Mouse (Mus musculus): ENCODE data around the gene Chtf18. TPM values are rescaled to one million over a fixed set of nuclear protein-coding genes. Genes with fewer than 3 reads are reported as not detected.

Chtf18 gene
- polyA plus RNA-seq, 1 experiment from 2014 or later: 11.9 TPM

DNA sequence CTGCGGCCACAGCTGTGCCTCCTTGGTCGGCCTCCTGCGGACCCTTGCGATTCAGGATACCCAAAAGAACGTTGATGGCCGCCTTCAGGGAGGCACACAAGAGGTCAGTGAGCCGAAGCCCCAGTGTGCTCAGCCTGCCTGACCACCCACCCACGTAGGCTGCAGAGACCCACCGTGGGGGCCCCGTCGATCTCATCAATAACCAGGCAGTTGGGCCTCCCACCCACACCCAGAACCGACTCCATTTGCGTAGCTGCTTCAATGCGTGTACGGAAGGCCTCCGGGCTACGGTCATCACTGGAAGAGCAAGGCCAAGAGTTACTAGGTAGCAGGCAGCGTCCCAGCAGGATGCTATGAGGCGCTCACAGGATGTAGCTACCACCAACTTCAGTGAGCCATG lies 3.7 kb downstream of the Chtf18 start:
- Histone ChIP-seq H3K27me3 (ENCODE audit: control insufficient read depth, insufficient read depth, low read length) (no peaks in the 10 kb centered on the region), H3K4me3 (ENCODE audit: low read depth, low read length) (no peak overlapping the region), H3K36me3 (ENCODE audit: control insufficient read depth, insufficient read depth, low read length) (no peaks in the 10 kb centered on the region; the same call in 1 of the 2 replicates), H3K9ac (ENCODE audit: low read depth, low read length) (no peak overlapping the region), H3K9me3 (ENCODE audit: control insufficient read depth, low read length) (no peaks in the 10 kb centered on the region), H3K4me1 (replicated peaks; ENCODE audit: control insufficient read depth, insufficient read depth, low read length) (peaks cover 13% of the 10 kb centered on the region), H3K4me2 (replicated peaks; ENCODE audit: low read depth, low read length) (no peak overlapping the region), H3K27ac (ENCODE audit: low read depth, low read length) (no peak overlapping the region)
- WGBS: 95% methylated on average over 19 of the region's 19 CpGs
- DNase-seq (ENCODE audit: low spot score) (no peak), ATAC-seq (ENCODE audit: low FRiP score) (no peak)

DNA sequence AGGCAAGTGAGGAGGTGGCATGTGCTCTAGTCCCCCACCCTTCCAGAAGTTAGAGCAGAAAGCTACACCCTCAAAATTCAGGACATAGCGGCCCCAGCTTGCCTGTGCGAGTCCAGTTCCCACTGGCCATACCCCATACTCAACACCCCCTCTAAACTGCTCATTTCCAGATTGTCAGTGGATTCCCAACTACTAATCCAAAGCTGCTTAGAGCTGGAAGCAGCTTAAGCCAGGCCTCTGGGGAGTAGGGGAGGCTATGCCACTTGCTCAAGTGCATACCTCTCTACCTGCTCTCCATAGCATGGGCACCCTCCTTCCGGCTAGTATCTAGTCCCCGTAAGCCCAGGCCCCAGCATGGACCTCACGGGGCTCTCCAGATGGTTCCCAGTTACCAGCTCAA lies 5.7 kb downstream of the Chtf18 start:
- Histone ChIP-seq H3K27me3 (ENCODE audit: control insufficient read depth, insufficient read depth, low read length) (peaks cover 12% of the 10 kb centered on the region), H3K4me1 (replicated peaks; ENCODE audit: control insufficient read depth, insufficient read depth, low read length) (peaks cover 4% of the 10 kb centered on the region; the same call in 1 of the 2 replicates), H3K36me3 (ENCODE audit: control insufficient read depth, insufficient read depth, low read length) (no peaks in the 10 kb centered on the region; the same call in 1 of the 2 replicates), H3K4me3 (ENCODE audit: low read depth, low read length) (no peak overlapping the region), H3K4me2 (replicated peaks; ENCODE audit: low read depth, low read length) (no peak overlapping the region), H3K27ac (ENCODE audit: low read depth, low read length) (no peak overlapping the region), H3K9ac (ENCODE audit: low read depth, low read length) (no peak overlapping the region), H3K9me3 (ENCODE audit: control insufficient read depth, low read length) (no peaks in the 10 kb centered on the region)
- DNase-seq (ENCODE audit: low spot score) (no peak), ATAC-seq (ENCODE audit: low FRiP score) (no peak)
- 86% methylated on average over 5 of the region's 5 CpGs for WGBS

GRCm38 (mm10) chr17:25717691-25718090 lies 9.5 kb downstream of the Chtf18 start:
- Histone ChIP-seq H3K4me1 (replicated peaks; ENCODE audit: control insufficient read depth, insufficient read depth, low read length) (peaks cover 4% of the 10 kb centered on the region; the same call in 1 of the 2 replicates), H3K9me3 (ENCODE audit: control insufficient read depth, low read length) (no peaks in the 10 kb centered on the region), H3K4me2 (replicated peaks; ENCODE audit: low read depth, low read length) (peak overlapping the region; percentile 64), H3K4me3 (ENCODE audit: low read depth, low read length) (no peak overlapping the region), H3K36me3 (ENCODE audit: control insufficient read depth, insufficient read depth, low read length) (no peaks in the 10 kb centered on the region; the same call in 1 of the 2 replicates), H3K9ac (ENCODE audit: low read depth, low read length) (no peak overlapping the region), H3K27me3 (ENCODE audit: control insufficient read depth, insufficient read depth, low read length) (peaks cover 17% of the 10 kb centered on the region), H3K27ac (ENCODE audit: low read depth, low read length) (no peak overlapping the region)
- WGBS: 13% methylated on average over 6 of the region's 6 CpGs
- ATAC-seq (ENCODE audit: low FRiP score) (no peak), DNase-seq (ENCODE audit: low spot score) (no peak)

DNA sequence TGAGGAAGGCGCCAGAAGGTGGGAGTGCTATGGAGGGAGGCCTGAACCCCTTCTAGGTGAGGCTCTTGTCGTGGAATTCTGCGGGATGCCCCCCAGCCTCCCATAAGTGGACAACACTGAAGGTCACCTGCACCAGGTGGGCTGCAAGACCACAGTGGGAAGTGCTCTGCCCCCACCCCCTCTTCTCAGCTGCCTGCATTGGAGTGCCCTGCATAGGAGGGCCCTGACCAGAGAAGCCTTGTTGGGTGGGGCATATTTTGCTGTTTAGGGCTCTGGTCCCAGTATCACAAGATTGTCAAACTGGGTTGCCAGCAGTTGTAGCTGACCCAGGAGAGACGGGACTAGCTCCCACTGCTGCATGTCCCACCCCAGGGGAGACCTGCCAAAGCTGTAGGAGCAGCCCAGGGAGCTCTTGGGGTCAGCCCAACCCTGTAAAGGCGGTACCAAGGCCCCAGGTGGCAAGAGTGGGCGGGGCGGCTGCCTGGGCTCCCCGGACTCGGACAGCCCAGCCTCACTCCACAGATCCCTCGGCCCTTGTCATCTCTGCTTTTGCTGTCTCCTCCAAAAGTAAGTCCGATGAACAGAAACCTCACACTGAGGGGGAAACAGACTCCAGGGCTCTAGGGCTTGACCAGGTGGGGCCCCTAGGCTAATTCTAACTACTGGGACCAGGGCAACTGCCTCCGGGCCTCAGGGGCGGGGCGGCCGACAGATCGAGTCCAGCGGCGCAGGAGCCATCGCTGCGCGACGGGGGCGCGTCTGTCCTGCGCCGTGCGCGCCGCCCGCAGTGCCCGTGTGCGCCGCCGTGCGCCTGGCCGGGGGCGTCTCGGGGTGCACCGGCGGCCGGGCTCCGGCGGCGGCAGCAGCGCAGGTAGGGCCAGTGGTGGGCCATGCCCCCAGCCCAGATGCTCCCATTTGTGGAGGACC lies 10.2 kb downstream of the Chtf18 start, which contains the start of gene Gng13:
Gene Gng13 (plus strand): TSS at position 461 of the 927 bp plus-strand sequence.
- H3K36me3 ChIP-seq (ENCODE audit: control insufficient read depth, insufficient read depth, low read length): no peaks in the 10 kb centered on the region; the same call in 1 of the 2 replicates
- H3K4me3 ChIP-seq (ENCODE audit: low read depth, low read length): peak within 1 kb of the TSS; percentile 17
- 0 out of 2 replicates have a peak within 1 kb of the TSS, but pooled peaks have one; percentile 13 for H3K9ac ChIP-seq (ENCODE audit: low read depth, low read length)
- H3K27ac ChIP-seq (ENCODE audit: low read depth, low read length): no peak within 1 kb of the TSS
- no peaks in the 10 kb centered on the region for H3K9me3 ChIP-seq (ENCODE audit: control insufficient read depth, low read length)
- DNase-seq (ENCODE audit: low spot score): peak; percentile 34
- peaks cover 17% of the 10 kb centered on the region for H3K27me3 ChIP-seq (ENCODE audit: control insufficient read depth, insufficient read depth, low read length)
- WGBS: 2% methylated on average over 39 of the region's 45 CpGs
- peak within 1 kb of the TSS; percentile 64 for H3K4me2 ChIP-seq (replicated peaks; ENCODE audit: low read depth, low read length)
- H3K4me1 ChIP-seq (replicated peaks; ENCODE audit: control insufficient read depth, insufficient read depth, low read length): peaks cover 4% of the 10 kb centered on the region; the same call in 1 of the 2 replicates
- ATAC-seq (ENCODE audit: low FRiP score): peak; percentile 38; the same call in 1 of the 2 replicates

GRCm38 (mm10) chr17:25716130-25716529 lies 11.1 kb downstream of the Chtf18 start:
- peaks cover 4% of the 10 kb centered on the region; the same call in 1 of the 2 replicates for H3K4me1 ChIP-seq (replicated peaks; ENCODE audit: control insufficient read depth, insufficient read depth, low read length)
- H3K9ac ChIP-seq (ENCODE audit: low read depth, low read length): no peak overlapping the region
- H3K4me3 ChIP-seq (ENCODE audit: low read depth, low read length): no peak overlapping the region
- no peaks in the 10 kb centered on the region; the same call in 1 of the 2 replicates for H3K36me3 ChIP-seq (ENCODE audit: control insufficient read depth, insufficient read depth, low read length)
- peaks cover 17% of the 10 kb centered on the region for H3K27me3 ChIP-seq (ENCODE audit: control insufficient read depth, insufficient read depth, low read length)
- DNase-seq (ENCODE audit: low spot score) (no peak), ATAC-seq (ENCODE audit: low FRiP score) (no peak)
- H3K4me2 ChIP-seq (replicated peaks; ENCODE audit: low read depth, low read length): no peak overlapping the region
- H3K9me3 ChIP-seq (ENCODE audit: control insufficient read depth, low read length): no peaks in the 10 kb centered on the region
- no peak overlapping the region for H3K27ac ChIP-seq (ENCODE audit: low read depth, low read length)
- WGBS: 9% methylated on average over 6 of the region's 6 CpGs

DNA sequence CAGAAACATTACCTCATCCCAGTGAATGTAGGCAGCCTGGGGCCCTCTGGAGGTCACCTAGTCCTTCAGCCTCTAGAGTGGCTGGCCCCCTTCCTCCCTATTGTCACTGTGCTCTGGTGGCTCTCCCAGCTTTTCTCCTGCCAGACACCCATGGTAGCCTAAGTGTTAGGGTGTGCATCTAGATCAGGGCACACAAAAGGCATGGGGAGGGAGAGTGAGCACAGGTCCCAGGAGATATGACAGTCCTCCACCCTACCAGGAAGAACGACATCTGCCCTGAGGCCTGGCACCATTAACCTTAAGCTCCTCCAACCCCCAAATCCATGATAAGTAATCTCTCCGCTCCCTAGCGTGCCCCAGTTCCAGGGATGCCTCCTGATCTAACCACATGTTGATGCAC lies 11.6 kb downstream of the Chtf18 start:
- Histone ChIP-seq H3K36me3 (ENCODE audit: control insufficient read depth, insufficient read depth, low read length) (no peaks in the 10 kb centered on the region; the same call in 1 of the 2 replicates), H3K4me1 (replicated peaks; ENCODE audit: control insufficient read depth, insufficient read depth, low read length) (peaks cover 4% of the 10 kb centered on the region; the same call in 1 of the 2 replicates), H3K9ac (ENCODE audit: low read depth, low read length) (no peak overlapping the region), H3K27ac (ENCODE audit: low read depth, low read length) (no peak overlapping the region), H3K9me3 (ENCODE audit: control insufficient read depth, low read length) (no peaks in the 10 kb centered on the region), H3K27me3 (ENCODE audit: control insufficient read depth, insufficient read depth, low read length) (peaks cover 17% of the 10 kb centered on the region), H3K4me2 (replicated peaks; ENCODE audit: low read depth, low read length) (no peak overlapping the region), H3K4me3 (ENCODE audit: low read depth, low read length) (no peak overlapping the region)
- 46% methylated on average over 3 of the region's 3 CpGs for WGBS
- no peak for ATAC-seq (ENCODE audit: low FRiP score)
- DNase-seq (ENCODE audit: low spot score): no peak

DNA sequence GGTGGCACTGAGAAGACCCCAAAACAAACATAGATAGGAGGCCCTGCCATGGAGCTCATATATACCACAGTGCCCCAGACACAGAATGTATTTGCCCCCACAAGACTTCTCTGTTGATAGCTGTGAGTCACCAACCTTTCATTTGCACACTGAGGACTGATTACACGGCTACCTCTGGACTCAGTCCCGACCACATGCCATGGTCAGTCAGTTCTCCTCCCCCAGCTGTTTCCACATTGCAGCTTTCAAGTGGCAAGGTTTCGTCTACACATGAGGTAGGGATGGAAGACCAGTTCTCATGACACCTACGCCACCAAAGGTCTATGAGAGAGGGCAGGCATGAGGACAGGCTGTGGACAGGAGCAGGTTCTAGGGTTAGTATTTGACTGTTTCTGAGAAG lies 16.1 kb downstream of the Chtf18 start:
- H3K36me3 ChIP-seq (ENCODE audit: control insufficient read depth, insufficient read depth, low read length): no peaks in the 10 kb centered on the region
- WGBS: 87% methylated on average over 4 of the region's 4 CpGs
- no peak overlapping the region for H3K27ac ChIP-seq (ENCODE audit: low read depth, low read length)

GRCm38 (mm10) chr17:25709994-25710393 lies 17.2 kb downstream of the Chtf18 start:
- ATAC-seq (ENCODE audit: low FRiP score): no peak
- no peak for DNase-seq (ENCODE audit: low spot score)
- no peaks in the 10 kb centered on the region for H3K4me1 ChIP-seq (replicated peaks; ENCODE audit: control insufficient read depth, insufficient read depth, low read length)

More for the DNA sequence above, 16.1 kb downstream of the Chtf18 start:
- DNase-seq (ENCODE audit: low spot score) (no peak), ATAC-seq (ENCODE audit: low FRiP score) (no peak)
- no peak overlapping the region for H3K4me2 ChIP-seq (replicated peaks; ENCODE audit: low read depth, low read length)
- H3K4me3 ChIP-seq (ENCODE audit: low read depth, low read length): no peak overlapping the region
- H3K4me1 ChIP-seq (replicated peaks; ENCODE audit: control insufficient read depth, insufficient read depth, low read length): peaks cover 1% of the 10 kb centered on the region; the same call in 1 of the 2 replicates
- H3K27me3 ChIP-seq (ENCODE audit: control insufficient read depth, insufficient read depth, low read length): peaks cover 2% of the 10 kb centered on the region; the same call in 1 of the 2 replicates
- no peaks in the 10 kb centered on the region for H3K9me3 ChIP-seq (ENCODE audit: control insufficient read depth, low read length)
- H3K9ac ChIP-seq (ENCODE audit: low read depth, low read length): no peak overlapping the region

More at GRCm38 (mm10) chr17:25709994-25710393, 17.2 kb downstream of the Chtf18 start:
- Histone ChIP-seq H3K9ac (ENCODE audit: low read depth, low read length) (no peak overlapping the region), H3K27ac (ENCODE audit: low read depth, low read length) (no peak overlapping the region), H3K36me3 (ENCODE audit: control insufficient read depth, insufficient read depth, low read length) (no peaks in the 10 kb centered on the region), H3K4me3 (ENCODE audit: low read depth, low read length) (no peak overlapping the region), H3K9me3 (ENCODE audit: control insufficient read depth, low read length) (no peaks in the 10 kb centered on the region), H3K4me2 (replicated peaks; ENCODE audit: low read depth, low read length) (no peak overlapping the region), H3K27me3 (ENCODE audit: control insufficient read depth, insufficient read depth, low read length) (0 out of 2 replicates have a peak, but pooled peaks cover 2% of the 10 kb centered on the region)
- 90% methylated on average over 2 of the region's 2 CpGs for WGBS
